Mouse (Mus musculus) limb, embryonic 13.5 days (tissue): ENCODE data around the gene Apol6. TPM values are rescaled to one million over a fixed set of nuclear protein-coding genes. Genes with fewer than 3 reads are reported as not detected.

Source experiments
- ATAC-seq: fragments of 200-750 bp; cut with Nextera tagmentation; 2 replicates; pipeline ENCODE4 v1.8.0; 2017; ENCODE audit warnings: low read depth, moderate number of reproducible peaks, moderate TSS enrichment; ENCODE audit not compliant: low FRiP score
- H3K27ac ChIP-seq: fragments of 300-500 bp; sonication (generic); 2 replicates; pipeline ENCODE4 v1.5.1; 2015; ENCODE audit warnings: inconsistent platforms, mild to moderate bottlenecking, moderate library complexity
- H3K27me3 ChIP-seq: fragments of 300-500 bp; sonication (generic); 2 replicates; pipeline ENCODE4 v1.6.1; 2015; ENCODE audit warnings: mild to moderate bottlenecking, inconsistent platforms
- H3K36me3 ChIP-seq: fragments of 300-500 bp; sonication (generic); 2 replicates; pipeline ENCODE4 v1.6.1; 2015; ENCODE audit warnings: inconsistent platforms, mild to moderate bottlenecking, moderate library complexity
- H3K4me1 ChIP-seq: fragments of 300-500 bp; sonication (generic); 2 replicates; pipeline ENCODE4 v1.6.1; 2015; ENCODE audit warnings: inconsistent platforms
- H3K4me2 ChIP-seq: fragments of 300-500 bp; sonication (generic); replicated peaks from 2 replicates; pipeline ENCODE4 v1.6.1; 2015; ENCODE audit warnings: inconsistent platforms, mild to moderate bottlenecking, moderate library complexity
- H3K4me3 ChIP-seq: fragments of 300-500 bp; sonication (generic); 2 replicates; pipeline ENCODE4 v1.5.1; 2015; ENCODE audit warnings: moderate library complexity, mild to moderate bottlenecking, inconsistent platforms
- H3K9ac ChIP-seq: fragments of 300-500 bp; sonication (generic); 2 replicates; pipeline ENCODE4 v1.6.1; 2015; ENCODE audit warnings: mild to moderate bottlenecking, inconsistent platforms
- H3K9me3 ChIP-seq: fragments of 300-500 bp; sonication (generic); 2 replicates; pipeline ENCODE4 v1.6.1; 2016; ENCODE audit warnings: inconsistent platforms
- WGBS: fragments of 180-500 bp; shearing (Covaris S2); methylation state at CpG from one replicate; pipeline ENCODE4 v1.1.7; 2015; 5-methylcytosine and 5-hydroxymethylcytosine counted together
- polyA plus RNA-seq: library from polyadenylated mRNA; unstranded; fragments of >200 nt; fragmentation: Nextera tagmentation; extraction: Ambion mirVana; gene quantifications from 2 replicates; pipeline ENCODE4 v1.2.1, GENCODE M21; 2015

The Apol6 gene
- polyA plus RNA-seq = 0.10 TPM in 1 of 2 replicates, not detected in the other

GRCm38 (mm10) chr15:77044597-77045320 is at the start of gene Apol6:
Apol6 (plus strand) TSS chr15:77044729.
- H3K9me3 ChIP-seq = no peaks in the 10 kb centered on the region
- H3K9ac ChIP-seq = no peak within 1 kb of the TSS
- no peak within 1 kb of the TSS for H3K4me2 ChIP-seq
- peaks cover 15% of the 10 kb centered on the region for H3K4me1 ChIP-seq
- no peak for ATAC-seq
- no peaks in the 10 kb centered on the region for H3K27me3 ChIP-seq
- no peak within 1 kb of the TSS for H3K27ac ChIP-seq
- H3K4me3 ChIP-seq = no peak within 1 kb of the TSS
- WGBS = 79% methylated on average over 12 of the region's 12 CpGs
- no peaks in the 10 kb centered on the region for H3K36me3 ChIP-seq

DNA sequence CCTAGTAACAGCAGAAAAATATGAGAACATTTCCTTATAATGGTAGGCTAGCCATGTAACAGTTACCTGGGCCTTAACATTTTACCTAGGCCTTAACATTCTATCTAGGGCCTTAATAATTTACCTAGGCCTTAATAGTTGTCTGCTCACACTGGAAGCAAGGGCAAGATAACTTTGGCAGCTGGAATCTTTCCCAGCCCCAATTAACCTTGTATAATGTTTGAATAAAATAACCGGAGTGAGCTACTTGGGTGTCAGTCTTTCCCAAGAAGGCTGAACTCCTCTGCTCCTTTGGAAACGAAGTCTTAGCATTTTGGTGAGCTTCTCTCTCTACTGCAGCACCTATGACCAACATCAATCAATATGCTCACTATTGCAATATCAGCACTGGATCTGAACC is 46.5 kb upstream of the Apol6 start:
- no peaks in the 10 kb centered on the region for H3K9me3 ChIP-seq
- no peak for ATAC-seq
- H3K27ac ChIP-seq = no peak overlapping the region
- no peak overlapping the region for H3K4me3 ChIP-seq
- peaks cover 8% of the 10 kb centered on the region for H3K27me3 ChIP-seq
- 78% methylated on average over 2 of the region's 2 CpGs for WGBS
- H3K36me3 ChIP-seq = no peaks in the 10 kb centered on the region
- 0 out of 2 replicates have a peak, but pooled peaks cover 4% of the 10 kb centered on the region for H3K4me1 ChIP-seq
- no peak overlapping the region for H3K9ac ChIP-seq
- no peak overlapping the region for H3K4me2 ChIP-seq

- H3K36me3 ChIP-seq = no peaks in the 10 kb centered on the region
- ATAC-seq = no peak
- H3K4me2 ChIP-seq = peak overlapping the region; percentile 14
- H3K27me3 ChIP-seq = peaks cover 8% of the 10 kb centered on the region
- H3K27ac ChIP-seq = no peak overlapping the region
- H3K4me1 ChIP-seq = 0 out of 2 replicates have a peak, but pooled peaks cover 4% of the 10 kb centered on the region
- H3K9me3 ChIP-seq = no peaks in the 10 kb centered on the region
- WGBS = 53% methylated on average over 21 of the region's 21 CpGs
- no peak overlapping the region for H3K9ac ChIP-seq
- no peak overlapping the region for H3K4me3 ChIP-seq
These were observed 45.5 kb upstream of the Apol6 start for GRCm38 (mm10) chr15:76998878-76999588.

GRCm38 (mm10) chr15:77003173-77003867 is 41.2 kb upstream of the Apol6 start:
- no peak for ATAC-seq
- Histone ChIP-seq H3K36me3 (no peaks in the 10 kb centered on the region), H3K4me2 (no peak overlapping the region), H3K4me3 (no peak overlapping the region), H3K9me3 (no peaks in the 10 kb centered on the region), H3K27ac (no peak overlapping the region), H3K4me1 (0 out of 2 replicates have a peak, but pooled peaks cover 4% of the 10 kb centered on the region), H3K27me3 (peaks cover 8% of the 10 kb centered on the region), H3K9ac (no peak overlapping the region)
- WGBS = 89% methylated on average over 3 of the region's 3 CpGs

DNA sequence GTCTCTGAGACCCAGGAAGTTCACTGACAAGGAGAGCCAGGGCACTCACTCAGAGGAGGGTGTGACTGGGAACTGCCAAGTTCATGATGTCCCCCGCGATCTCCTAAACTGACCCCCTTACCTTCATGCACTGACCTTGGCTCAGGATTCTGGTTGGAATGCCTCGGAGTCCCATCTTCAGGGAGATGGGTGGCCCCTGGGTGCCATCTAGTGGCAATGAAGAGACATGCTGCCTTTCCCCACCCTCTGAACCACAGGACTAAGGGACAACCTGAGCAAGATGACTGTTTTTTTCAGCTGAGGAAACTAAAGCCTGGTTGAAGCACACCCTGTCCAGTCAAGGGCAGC is 40.7 kb upstream of the Apol6 start:
- Histone ChIP-seq H3K4me3 (no peak overlapping the region), H3K27ac (no peak overlapping the region), H3K27me3 (peaks cover 5% of the 10 kb centered on the region), H3K4me2 (no peak overlapping the region), H3K36me3 (no peaks in the 10 kb centered on the region), H3K9me3 (no peaks in the 10 kb centered on the region), H3K4me1 (0 out of 2 replicates have a peak, but pooled peaks cover 1% of the 10 kb centered on the region), H3K9ac (no peak overlapping the region)
- 0 out of 2 replicates have a peak, but pooled peaks have one; percentile 24 for ATAC-seq
- 13% methylated on average over 3 of the region's 3 CpGs for WGBS

DNA sequence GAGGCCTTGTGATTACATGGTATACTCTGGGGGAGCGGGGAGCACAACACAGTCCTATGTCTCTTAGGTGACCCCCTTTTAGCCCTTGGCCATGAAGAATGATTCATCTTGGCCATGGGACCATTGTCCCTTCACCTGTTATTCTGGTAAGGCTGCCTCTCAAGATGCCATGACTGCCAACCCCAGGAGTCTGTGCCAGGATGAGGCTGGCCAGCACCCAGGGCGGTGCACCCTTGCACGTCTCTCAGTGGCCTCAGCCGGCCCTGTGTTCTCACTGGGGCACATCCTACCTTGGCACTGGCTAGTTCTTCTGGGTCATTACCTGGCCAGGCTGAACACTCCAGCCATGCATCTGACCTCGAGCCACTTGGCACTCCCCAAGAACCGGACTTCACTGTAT is 35.7 kb upstream of the Apol6 start:
- Histone ChIP-seq H3K9ac (no peak overlapping the region), H3K36me3 (no peaks in the 10 kb centered on the region), H3K4me1 (peaks cover 8% of the 10 kb centered on the region; the same call in 1 of the 2 replicates), H3K4me2 (no peak overlapping the region), H3K9me3 (no peaks in the 10 kb centered on the region), H3K27ac (no peak overlapping the region), H3K4me3 (no peak overlapping the region), H3K27me3 (no peaks in the 10 kb centered on the region)
- WGBS = 89% methylated on average over 6 of the region's 6 CpGs
- ATAC-seq = no peak

- H3K9ac ChIP-seq = peak overlapping the region; percentile 31; the same call in 1 of the 2 replicates
- ATAC-seq = peak; percentile 52
These were observed 30.7 kb upstream of the Apol6 start for GRCm38 (mm10) chr15:77013753-77014241.

DNA sequence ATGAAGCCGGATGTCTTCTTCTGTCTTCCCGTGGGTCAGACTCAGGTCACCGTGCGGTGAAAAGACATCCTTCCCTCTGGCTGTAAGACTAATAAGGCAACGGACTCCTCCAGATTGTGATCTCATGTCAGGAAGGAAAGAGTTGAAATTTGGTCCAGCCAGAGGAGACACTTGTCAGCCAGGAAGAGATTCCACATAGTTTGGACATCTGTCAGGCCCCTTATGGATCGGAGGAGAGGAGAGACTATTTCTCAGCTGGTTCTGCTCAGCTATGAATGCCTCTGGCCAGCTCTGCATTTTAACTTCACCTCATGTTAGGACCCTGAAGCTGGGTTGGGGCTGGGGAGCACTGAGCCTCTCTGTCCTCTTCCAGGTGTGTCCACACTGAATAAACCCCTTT is 30.1 kb upstream of the Apol6 start:
- Histone ChIP-seq H3K4me2 (peak overlapping the region; percentile 21; the same call in 1 of the 2 replicates), H3K27ac (0 out of 2 replicates have a peak overlapping the region, but pooled peaks have one; percentile 39), H3K9me3 (no peaks in the 10 kb centered on the region), H3K4me3 (no peak overlapping the region), H3K4me1 (peaks cover 20% of the 10 kb centered on the region; the same call in 1 of the 2 replicates), H3K27me3 (no peaks in the 10 kb centered on the region), H3K36me3 (no peaks in the 10 kb centered on the region), H3K9ac (no peak overlapping the region)
- no peak for ATAC-seq
- WGBS = 70% methylated on average over 6 of the region's 6 CpGs

More at GRCm38 (mm10) chr15:77013753-77014241, 30.7 kb upstream of the Apol6 start:
- Histone ChIP-seq H3K27me3 (no peaks in the 10 kb centered on the region), H3K4me1 (peaks cover 20% of the 10 kb centered on the region; the same call in 1 of the 2 replicates), H3K4me2 (peak overlapping the region; percentile 21), H3K4me3 (no peak overlapping the region), H3K27ac (peak overlapping the region; percentile 39; the same call in 1 of the 2 replicates), H3K36me3 (no peaks in the 10 kb centered on the region), H3K9me3 (no peaks in the 10 kb centered on the region)
- 16% methylated on average over 15 of the region's 15 CpGs for WGBS

GRCm38 (mm10) chr15:77014985-77015384 is 29.5 kb upstream of the Apol6 start:
- H3K4me3 ChIP-seq = no peak overlapping the region
- H3K4me2 ChIP-seq = no peak overlapping the region; the same call in 1 of the 2 replicates
- H3K36me3 ChIP-seq = no peaks in the 10 kb centered on the region
- H3K9me3 ChIP-seq = no peaks in the 10 kb centered on the region
- H3K27ac ChIP-seq = peak overlapping the region; percentile 39; the same call in 1 of the 2 replicates
- H3K27me3 ChIP-seq = no peaks in the 10 kb centered on the region
- no peak overlapping the region for H3K9ac ChIP-seq
- 81% methylated on average over 4 of the region's 4 CpGs for WGBS
- ATAC-seq = no peak
- peaks cover 20% of the 10 kb centered on the region; the same call in 1 of the 2 replicates for H3K4me1 ChIP-seq

GRCm38 (mm10) chr15:77016509-77016908 is 28.0 kb upstream of the Apol6 start:
- ATAC-seq = no peak
- H3K36me3 ChIP-seq = no peaks in the 10 kb centered on the region
- no peak overlapping the region for H3K9ac ChIP-seq
- WGBS = 95% methylated on average over 6 of the region's 6 CpGs
- H3K4me2 ChIP-seq = no peak overlapping the region
- H3K4me3 ChIP-seq = no peak overlapping the region
- no peaks in the 10 kb centered on the region for H3K9me3 ChIP-seq
- no peak overlapping the region for H3K27ac ChIP-seq
- peaks cover 20% of the 10 kb centered on the region; the same call in 1 of the 2 replicates for H3K4me1 ChIP-seq
- H3K27me3 ChIP-seq = no peaks in the 10 kb centered on the region

GRCm38 (mm10) chr15:77017897-77018296 is 26.6 kb upstream of the Apol6 start:
- H3K9me3 ChIP-seq = no peaks in the 10 kb centered on the region
- no peaks in the 10 kb centered on the region for H3K27me3 ChIP-seq
- peaks cover 20% of the 10 kb centered on the region; the same call in 1 of the 2 replicates for H3K4me1 ChIP-seq
- no peak overlapping the region for H3K4me2 ChIP-seq
- H3K36me3 ChIP-seq = no peaks in the 10 kb centered on the region
- ATAC-seq = no peak
- no peak overlapping the region for H3K4me3 ChIP-seq
- H3K27ac ChIP-seq = no peak overlapping the region
- H3K9ac ChIP-seq = no peak overlapping the region
